Mouse (Mus musculus): Measurements from ENCODE around the gene Kcnma1.

Gene Kcnma1

GRCm38 (mm10) chr14:23966471-23966870 is 47.8 kb downstream of the Kcnma1 start:
- peak in 1 of 2 experiments; percentile 34 for DNase-seq (ENCODE audit: low spot score in 2 of 2)

GRCm38 (mm10) chr14:23959061-23959460 is 55.2 kb downstream of the Kcnma1 start:
- no peak for DNase-seq (ENCODE audit: low spot score in 2 of 2)

- no peak for DNase-seq (ENCODE audit: low spot score in 2 of 2)
Measured at GRCm38 (mm10) chr14:23957270-23957669, 57.0 kb downstream of the Kcnma1 start.

- no peak for DNase-seq (ENCODE audit: low spot score in 2 of 2)
Measured at GRCm38 (mm10) chr14:23943876-23944275, 70.4 kb downstream of the Kcnma1 start.

- no peak for DNase-seq (ENCODE audit: low spot score in 2 of 2)
Measured at GRCm38 (mm10) chr14:23943152-23943551, 71.1 kb downstream of the Kcnma1 start.

- no peak for DNase-seq (ENCODE audit: low spot score in 2 of 2)
Measured at GRCm38 (mm10) chr14:23942103-23942502, 72.2 kb downstream of the Kcnma1 start.

GRCm38 (mm10) chr14:23935016-23935415 is 79.3 kb downstream of the Kcnma1 start:
- DNase-seq (ENCODE audit: low spot score in 2 of 2), result no peak

- DNase-seq (ENCODE audit: low spot score in 2 of 2), result no peak
Measured at GRCm38 (mm10) chr14:23931671-23932071, 82.6 kb downstream of the Kcnma1 start.

GRCm38 (mm10) chr14:23929168-23929567 is 85.1 kb downstream of the Kcnma1 start:
- DNase-seq (ENCODE audit: low spot score in 2 of 2), result no peak

- DNase-seq (ENCODE audit: low spot score in 2 of 2), result no peak
Measured at GRCm38 (mm10) chr14:23923356-23923755, 90.9 kb downstream of the Kcnma1 start.

- DNase-seq (ENCODE audit: low spot score in 2 of 2), result no peak
Measured at GRCm38 (mm10) chr14:23922755-23923154, 91.5 kb downstream of the Kcnma1 start.

GRCm38 (mm10) chr14:23911108-23911629 is 103.1 kb downstream of the Kcnma1 start:
- DNase-seq (ENCODE audit: low spot score in 2 of 2), result no peak

GRCm38 (mm10) chr14:23908564-23908963 is 105.7 kb downstream of the Kcnma1 start:
- no peak for DNase-seq (ENCODE audit: low spot score in 2 of 2)

- no peak for DNase-seq (ENCODE audit: low spot score in 2 of 2)
Measured at GRCm38 (mm10) chr14:23902636-23903279, 111.5 kb downstream of the Kcnma1 start.

GRCm38 (mm10) chr14:23899462-23899861 is 114.8 kb downstream of the Kcnma1 start:
- DNase-seq (ENCODE audit: low spot score in 2 of 2), result no peak

- peak in 1 of 2 experiments; percentile 38 for DNase-seq (ENCODE audit: low spot score in 2 of 2)
Measured at GRCm38 (mm10) chr14:23897815-23898214, 116.5 kb downstream of the Kcnma1 start.

GRCm38 (mm10) chr14:23896036-23896435 is 118.3 kb downstream of the Kcnma1 start:
- no peak for DNase-seq (ENCODE audit: low spot score in 2 of 2)

GRCm38 (mm10) chr14:23886112-23886511 is 128.2 kb downstream of the Kcnma1 start:
- DNase-seq (ENCODE audit: low spot score in 2 of 2), result no peak

- DNase-seq (ENCODE audit: low spot score in 2 of 2), result peak; percentile 57 to 74
Measured at GRCm38 (mm10) chr14:23885539-23885938, 128.8 kb downstream of the Kcnma1 start.

- DNase-seq (ENCODE audit: low spot score in 2 of 2), result no peak
Measured at GRCm38 (mm10) chr14:23885071-23885470, 129.2 kb downstream of the Kcnma1 start.

GRCm38 (mm10) chr14:23882001-23882400 is 132.3 kb downstream of the Kcnma1 start:
- no peak for DNase-seq (ENCODE audit: low spot score in 2 of 2)

- no peak for DNase-seq (ENCODE audit: low spot score in 2 of 2)
Measured at GRCm38 (mm10) chr14:23879331-23879730, 135.0 kb downstream of the Kcnma1 start.

- no peak for DNase-seq (ENCODE audit: low spot score in 2 of 2)
Measured at GRCm38 (mm10) chr14:23877561-23877960, 136.7 kb downstream of the Kcnma1 start.

- DNase-seq (ENCODE audit: low spot score in 2 of 2), result no peak
Measured at GRCm38 (mm10) chr14:23874545-23874944, 139.7 kb downstream of the Kcnma1 start.

All from frontal cortex, postnatal 14 days (tissue).